Mouse (Mus musculus) monocyte, adult 2 months (primary cell): ENCODE results near the gene Vwce.

Experiments
- DNase-seq, 2 experiments: peaks; one replicate each; pipeline ENCODE4 v3.0.0; 2022; ENCODE audit warnings: low spot score in 2 of 2, low read depth in 1 of 2

Vwce gene

GRCm38 (mm10) chr19:10640589-10641378 lies 6.8 kb downstream of the Vwce start:
- DNase-seq = no peak

- DNase-seq = no peak
Observed at GRCm38 (mm10) chr19:10645616-10646015, 11.6 kb downstream of the Vwce start.

- no peak for DNase-seq
Observed at GRCm38 (mm10) chr19:10648156-10648555, 14.1 kb downstream of the Vwce start.

GRCm38 (mm10) chr19:10656058-10656457 lies 22.0 kb downstream of the Vwce start:
- DNase-seq = no peak

- DNase-seq = no peak
Observed at GRCm38 (mm10) chr19:10657742-10658141, 23.7 kb downstream of the Vwce start.

GRCm38 (mm10) chr19:10658406-10658805 lies 24.4 kb downstream of the Vwce start:
- no peak for DNase-seq

- no peak for DNase-seq
Observed at GRCm38 (mm10) chr19:10661373-10661772, 27.4 kb downstream of the Vwce start.

- no peak for DNase-seq
Observed at GRCm38 (mm10) chr19:10661919-10662318, 27.9 kb downstream of the Vwce start.

GRCm38 (mm10) chr19:10662665-10663064 lies 28.7 kb downstream of the Vwce start:
- DNase-seq = no peak

GRCm38 (mm10) chr19:10665093-10665492 lies 31.1 kb downstream of the Vwce start:
- DNase-seq = no peak

GRCm38 (mm10) chr19:10665499-10665898 lies 31.5 kb downstream of the Vwce start:
- DNase-seq = peak in 1 of 2 experiments; percentile 15

GRCm38 (mm10) chr19:10671319-10671718 lies 37.3 kb downstream of the Vwce start:
- no peak for DNase-seq

GRCm38 (mm10) chr19:10671854-10672417 lies 37.9 kb downstream of the Vwce start:
- no peak for DNase-seq

GRCm38 (mm10) chr19:10673275-10673674 lies 39.3 kb downstream of the Vwce start:
- no peak for DNase-seq

- no peak for DNase-seq
Observed at GRCm38 (mm10) chr19:10676656-10677055, 42.6 kb downstream of the Vwce start.

GRCm38 (mm10) chr19:10677915-10678771 lies 44.1 kb downstream of the Vwce start, which contains the start of gene Pga5:
Gene Pga5, minus strand, starts transcription at chr19:10678071.
- DNase-seq = peak; percentile 29 to 57

GRCm38 (mm10) chr19:10678772-10679067 lies 44.7 kb downstream of the Vwce start:
- no peak for DNase-seq

GRCm38 (mm10) chr19:10681571-10681970 lies 47.6 kb downstream of the Vwce start:
- no peak for DNase-seq

GRCm38 (mm10) chr19:10685081-10685480 lies 51.1 kb downstream of the Vwce start:
- DNase-seq = no peak

- no peak for DNase-seq
Observed at GRCm38 (mm10) chr19:10685727-10686126, 51.7 kb downstream of the Vwce start.

GRCm38 (mm10) chr19:10688537-10689352 lies 54.7 kb downstream of the Vwce start, which contains the start of gene Vps37c:
Gene Vps37c, plus strand, starts transcription at chr19:10688735.
- peak; percentile 64 to 89 for DNase-seq
